Mouse (Mus musculus): ENCODE results near the gene Adap1. TPM values are rescaled to one million over a fixed set of nuclear protein-coding genes. Genes with fewer than 3 reads are reported as not detected.

The Adap1 gene
- polyA plus RNA-seq, 1 experiment: 23.2 TPM

DNA sequence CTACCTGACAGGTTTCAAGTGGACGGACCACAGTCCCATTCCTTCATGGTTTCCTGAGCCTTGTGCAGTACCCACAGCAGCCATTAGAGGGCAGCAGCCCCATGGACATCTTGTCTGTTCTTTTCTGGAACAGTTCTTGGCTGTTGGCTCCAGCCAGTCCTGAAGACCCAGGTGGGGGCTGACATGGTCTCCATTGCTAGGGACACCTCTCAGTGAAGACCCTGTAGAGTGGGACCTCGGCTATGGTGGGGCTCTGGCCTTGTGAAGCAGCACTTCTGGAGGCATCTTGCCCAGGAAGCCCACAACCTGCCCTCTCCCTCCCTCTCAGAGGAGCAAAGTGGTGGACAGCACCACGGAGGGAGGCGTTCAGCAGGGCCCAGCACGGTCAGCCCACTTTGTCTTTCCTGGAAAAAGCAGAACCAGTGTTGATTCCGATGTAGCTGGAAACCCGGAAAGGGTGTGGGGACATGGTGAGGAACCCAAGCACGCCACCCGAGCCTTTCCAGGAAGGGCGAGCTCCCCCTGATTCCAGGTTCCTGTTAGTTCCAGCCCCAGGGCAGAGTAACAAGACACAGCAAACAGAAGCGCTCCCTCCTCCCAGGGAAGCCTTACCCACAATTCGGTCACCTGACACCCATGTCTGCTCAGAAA, 39.0 kb upstream of the Adap1 start:
- Histone ChIP-seq H3K4me1 (ENCODE audit: control insufficient read depth, insufficient read depth, insufficient read length) (peaks cover 42% of the 10 kb centered on the region), H3K27me3 (ENCODE audit: control insufficient read depth, insufficient read depth, low read length) (no peaks in the 10 kb centered on the region), H3K27ac (ENCODE audit: insufficient read depth, low read length) (peak overlapping the region; percentile 41), H3K36me3 (ENCODE audit: control insufficient read depth, insufficient read depth, low read length) (no peaks in the 10 kb centered on the region), H3K4me3 (ENCODE audit: extremely low read depth, insufficient read depth, insufficient read length) (no peak overlapping the region)
- peak; percentile 95; the same call in 1 of the 2 replicates for TF ChIP-seq CTCF (IDR thresholded peaks at IDR 0.05; ENCODE audit: extremely low read depth, insufficient read depth, insufficient read length, insufficient replicate concordance)
- TF ChIP-seq POLR2A (IDR thresholded peaks at IDR 0.05; ENCODE audit: low read depth, low read length): no peak
- DNase-seq (ENCODE audit: low read depth in 1 of 2, low spot score in 2 of 2): peak; percentile 49 to 83
- 17% methylated on average over 12 of the region's 12 CpGs for WGBS

DNA sequence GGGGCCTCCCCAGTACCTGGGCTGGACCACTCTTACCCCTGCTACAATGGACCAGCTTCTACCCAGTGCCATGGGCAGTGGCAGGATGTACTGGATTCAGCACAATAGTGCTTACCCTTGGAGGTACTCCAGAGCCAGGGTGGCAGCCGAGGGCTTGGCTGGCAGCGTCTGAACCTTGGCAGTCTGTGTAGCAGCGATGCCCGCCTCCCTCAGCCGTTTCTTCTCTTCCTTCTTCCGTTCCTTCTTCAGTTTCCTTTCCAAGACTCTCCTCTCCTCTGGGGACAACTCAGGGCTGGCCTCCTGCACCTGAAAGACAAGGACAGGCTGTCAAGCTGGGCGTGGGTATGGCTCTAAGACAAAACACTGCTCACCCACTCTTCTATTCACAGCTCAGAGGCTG, 38.4 kb upstream of the Adap1 start:
- Histone ChIP-seq H3K4me3 (ENCODE audit: extremely low read depth, insufficient read depth, insufficient read length) (no peak overlapping the region), H3K27me3 (ENCODE audit: control insufficient read depth, insufficient read depth, low read length) (no peaks in the 10 kb centered on the region), H3K4me1 (ENCODE audit: control insufficient read depth, insufficient read depth, insufficient read length) (peaks cover 40% of the 10 kb centered on the region), H3K36me3 (ENCODE audit: control insufficient read depth, insufficient read depth, low read length) (no peaks in the 10 kb centered on the region), H3K27ac (ENCODE audit: insufficient read depth, low read length) (no peak overlapping the region)
- DNase-seq (ENCODE audit: low read depth in 1 of 2, low spot score in 2 of 2): no peak
- TF ChIP-seq CTCF (IDR thresholded peaks at IDR 0.05; ENCODE audit: extremely low read depth, insufficient read depth, insufficient read length, insufficient replicate concordance) (no peak), POLR2A (IDR thresholded peaks at IDR 0.05; ENCODE audit: low read depth, low read length) (no peak)
- WGBS: 57% methylated on average over 7 of the region's 7 CpGs

DNA sequence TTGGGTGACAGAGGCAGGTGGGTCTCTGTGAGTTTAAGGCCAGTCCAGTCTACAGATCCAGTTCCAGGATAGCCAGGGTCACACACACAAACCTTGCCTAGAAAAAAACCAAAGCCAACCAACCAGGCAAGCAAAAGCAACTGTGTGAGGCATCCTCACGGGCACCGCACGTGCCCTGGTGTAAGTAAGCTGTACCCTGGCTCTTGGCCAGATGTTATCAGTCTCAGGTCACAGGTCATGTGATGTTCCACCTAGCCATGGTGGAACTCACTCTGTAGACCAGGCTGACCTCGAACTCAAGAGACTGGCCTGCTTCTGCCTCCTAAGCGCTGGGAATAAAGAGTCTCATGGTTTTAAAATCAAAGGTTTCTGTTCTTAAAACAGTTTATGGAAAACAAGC, 33.8 kb upstream of the Adap1 start:
- Histone ChIP-seq H3K36me3 (ENCODE audit: control insufficient read depth, insufficient read depth, low read length) (no peaks in the 10 kb centered on the region), H3K27me3 (ENCODE audit: control insufficient read depth, insufficient read depth, low read length) (no peaks in the 10 kb centered on the region), H3K4me3 (ENCODE audit: extremely low read depth, insufficient read depth, insufficient read length) (no peak overlapping the region), H3K27ac (ENCODE audit: insufficient read depth, low read length) (no peak overlapping the region), H3K4me1 (ENCODE audit: control insufficient read depth, insufficient read depth, insufficient read length) (peaks cover under 1% of the 10 kb centered on the region; the same call in 1 of the 2 replicates)
- no peak for DNase-seq (ENCODE audit: low read depth in 1 of 2, low spot score in 2 of 2)
- TF ChIP-seq CTCF (IDR thresholded peaks at IDR 0.05; ENCODE audit: extremely low read depth, insufficient read depth, insufficient read length, insufficient replicate concordance): no peak
- TF ChIP-seq POLR2A (IDR thresholded peaks at IDR 0.05; ENCODE audit: low read depth, low read length): no peak
- 86% methylated on average over 5 of the region's 5 CpGs for WGBS

DNA sequence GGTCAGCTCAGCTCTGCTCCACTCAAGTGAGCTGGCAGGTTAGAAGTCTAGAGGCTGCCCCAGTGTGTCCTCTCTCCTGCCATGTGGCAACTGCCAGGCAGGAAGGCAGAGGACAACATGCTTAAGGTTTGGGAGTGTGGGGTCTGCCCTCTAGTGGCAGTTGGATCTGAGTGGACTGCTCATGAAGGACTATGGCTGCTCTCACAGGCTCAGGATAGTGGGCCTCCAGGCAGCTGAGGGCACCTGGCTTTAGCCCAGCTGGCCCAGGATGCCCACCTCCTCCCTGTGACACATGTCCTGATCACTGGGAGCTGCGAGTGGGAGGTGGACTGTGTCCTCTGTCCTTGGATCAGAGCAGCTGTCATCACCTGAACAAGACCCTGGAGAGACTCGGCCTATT, 33.2 kb upstream of the Adap1 start:
- H3K4me3 ChIP-seq (ENCODE audit: extremely low read depth, insufficient read depth, insufficient read length): no peak overlapping the region
- 90% methylated on average over 2 of the region's 2 CpGs for WGBS
- H3K27me3 ChIP-seq (ENCODE audit: control insufficient read depth, insufficient read depth, low read length): no peaks in the 10 kb centered on the region
- no peaks in the 10 kb centered on the region for H3K4me1 ChIP-seq (ENCODE audit: control insufficient read depth, insufficient read depth, insufficient read length)
- TF ChIP-seq CTCF (IDR thresholded peaks at IDR 0.05; ENCODE audit: extremely low read depth, insufficient read depth, insufficient read length, insufficient replicate concordance): peak; percentile 41; the same call in 1 of the 2 replicates
- no peak for TF ChIP-seq POLR2A (IDR thresholded peaks at IDR 0.05; ENCODE audit: low read depth, low read length)
- H3K36me3 ChIP-seq (ENCODE audit: control insufficient read depth, insufficient read depth, low read length): no peaks in the 10 kb centered on the region
- H3K27ac ChIP-seq (ENCODE audit: insufficient read depth, low read length): no peak overlapping the region
- peak in 1 of 2 experiments; percentile 40 for DNase-seq (ENCODE audit: low read depth in 1 of 2, low spot score in 2 of 2)

- Histone ChIP-seq H3K27ac (ENCODE audit: insufficient read depth, low read length) (no peak overlapping the region), H3K4me3 (ENCODE audit: extremely low read depth, insufficient read depth, insufficient read length) (no peak overlapping the region), H3K4me1 (ENCODE audit: control insufficient read depth, insufficient read depth, insufficient read length) (no peaks in the 10 kb centered on the region), H3K36me3 (ENCODE audit: control insufficient read depth, insufficient read depth, low read length) (no peaks in the 10 kb centered on the region), H3K27me3 (ENCODE audit: control insufficient read depth, insufficient read depth, low read length) (no peaks in the 10 kb centered on the region)
- 37% methylated on average over 19 of the region's 19 CpGs for WGBS
- peak in 1 of 2 experiments; percentile 72 for DNase-seq (ENCODE audit: low read depth in 1 of 2, low spot score in 2 of 2)
- TF ChIP-seq CTCF (IDR thresholded peaks at IDR 0.05; ENCODE audit: extremely low read depth, insufficient read depth, insufficient read length, insufficient replicate concordance): peak; percentile 97
- no peak for TF ChIP-seq POLR2A (IDR thresholded peaks at IDR 0.05; ENCODE audit: low read depth, low read length)
These were observed 29.9 kb upstream of the Adap1 start for GRCm38 (mm10) chr5:139355235-139355772.

DNA sequence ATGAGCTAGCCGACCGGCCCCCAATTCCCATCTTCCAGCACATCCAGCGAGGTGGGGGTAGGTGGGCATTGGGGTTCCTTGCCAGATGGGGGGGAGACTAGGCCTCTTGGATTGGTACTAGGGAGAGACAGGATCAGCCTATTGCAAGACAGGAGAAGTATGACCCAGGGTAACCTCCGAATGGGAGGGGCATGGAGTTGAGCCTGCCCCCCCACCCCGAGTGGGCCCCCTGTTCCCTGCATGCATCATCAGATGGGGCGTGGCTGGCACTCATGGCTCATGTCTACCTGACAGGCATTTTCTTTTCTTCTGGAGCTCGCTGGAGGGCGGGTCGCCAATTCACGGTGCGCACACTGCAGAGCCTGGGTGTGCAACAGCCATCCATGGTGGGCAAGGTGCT, 28.5 kb upstream of the Adap1 start:
- WGBS: 90% methylated on average over 11 of the region's 11 CpGs
- H3K27ac ChIP-seq (ENCODE audit: insufficient read depth, low read length): no peak overlapping the region
- no peaks in the 10 kb centered on the region for H3K27me3 ChIP-seq (ENCODE audit: control insufficient read depth, insufficient read depth, low read length)
- no peaks in the 10 kb centered on the region for H3K4me1 ChIP-seq (ENCODE audit: control insufficient read depth, insufficient read depth, insufficient read length)
- TF ChIP-seq POLR2A (IDR thresholded peaks at IDR 0.05; ENCODE audit: low read depth, low read length) (no peak), CTCF (IDR thresholded peaks at IDR 0.05; ENCODE audit: extremely low read depth, insufficient read depth, insufficient read length, insufficient replicate concordance) (no peak)
- no peak overlapping the region for H3K4me3 ChIP-seq (ENCODE audit: extremely low read depth, insufficient read depth, insufficient read length)
- no peak for DNase-seq (ENCODE audit: low read depth in 1 of 2, low spot score in 2 of 2)
- H3K36me3 ChIP-seq (ENCODE audit: control insufficient read depth, insufficient read depth, low read length): no peaks in the 10 kb centered on the region

DNA sequence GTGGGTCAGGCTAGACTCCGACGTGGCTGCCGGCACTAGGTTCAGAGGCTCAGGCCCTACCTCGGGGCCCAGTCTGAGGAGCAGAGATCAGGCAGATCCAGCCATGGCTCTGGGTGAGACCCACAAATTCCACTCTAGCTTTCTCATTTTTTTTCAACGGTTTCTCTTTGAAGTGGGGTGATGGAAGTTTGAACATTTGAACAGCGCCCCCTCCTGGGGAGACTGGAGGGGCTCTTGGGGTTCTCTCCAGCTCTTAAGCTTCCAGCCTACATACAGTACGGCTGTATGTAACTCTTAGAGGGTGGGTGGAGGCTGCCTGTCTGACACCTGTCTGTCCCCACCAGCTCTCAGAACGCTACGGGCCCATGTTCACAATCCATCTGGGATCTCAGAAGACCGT, 28.1 kb upstream of the Adap1 start:
- Histone ChIP-seq H3K27me3 (ENCODE audit: control insufficient read depth, insufficient read depth, low read length) (no peaks in the 10 kb centered on the region), H3K4me3 (ENCODE audit: extremely low read depth, insufficient read depth, insufficient read length) (no peak overlapping the region), H3K36me3 (ENCODE audit: control insufficient read depth, insufficient read depth, low read length) (no peaks in the 10 kb centered on the region), H3K4me1 (ENCODE audit: control insufficient read depth, insufficient read depth, insufficient read length) (no peaks in the 10 kb centered on the region), H3K27ac (ENCODE audit: insufficient read depth, low read length) (no peak overlapping the region)
- WGBS: 56% methylated on average over 10 of the region's 10 CpGs
- DNase-seq (ENCODE audit: low read depth in 1 of 2, low spot score in 2 of 2): no peak
- no peak for TF ChIP-seq CTCF (IDR thresholded peaks at IDR 0.05; ENCODE audit: extremely low read depth, insufficient read depth, insufficient read length, insufficient replicate concordance)
- TF ChIP-seq POLR2A (IDR thresholded peaks at IDR 0.05; ENCODE audit: low read depth, low read length): no peak
